Mouse (Mus musculus) CH12F3 (cell line): Measurements from ENCODE around the gene Nat9.

ENCODE experiments used
- in situ Hi-C: fragments of 300-500 bp; cut with MboI; formaldehyde crosslinking; loops from 2 replicates; pipeline ENCODE4 v1.14.3; 2020; ENCODE audit warnings: low sequenced_read_pairs

The Nat9 gene

DNA sequence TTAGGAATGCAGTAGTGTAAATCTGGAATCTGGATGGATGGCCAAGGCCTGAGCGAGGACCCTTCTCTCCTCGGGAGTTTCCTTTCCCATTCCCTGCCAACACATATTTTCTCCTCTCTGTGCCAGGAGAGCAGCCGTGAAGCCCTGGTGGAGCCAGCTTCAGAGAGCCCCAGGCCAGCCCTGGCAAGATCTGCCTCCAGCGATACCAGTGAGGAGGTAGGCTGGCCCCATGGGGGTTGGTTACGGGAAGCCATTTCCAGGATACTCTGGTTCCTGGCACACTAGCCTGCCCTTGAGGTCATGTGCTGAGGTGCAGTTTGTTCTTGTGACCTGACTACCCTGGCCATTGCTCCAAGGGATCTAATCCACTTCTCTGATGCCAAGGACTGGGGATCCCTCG lies 7.8 kb downstream of the Nat9 start:
- in situ Hi-C loops, result no loop called here

DNA sequence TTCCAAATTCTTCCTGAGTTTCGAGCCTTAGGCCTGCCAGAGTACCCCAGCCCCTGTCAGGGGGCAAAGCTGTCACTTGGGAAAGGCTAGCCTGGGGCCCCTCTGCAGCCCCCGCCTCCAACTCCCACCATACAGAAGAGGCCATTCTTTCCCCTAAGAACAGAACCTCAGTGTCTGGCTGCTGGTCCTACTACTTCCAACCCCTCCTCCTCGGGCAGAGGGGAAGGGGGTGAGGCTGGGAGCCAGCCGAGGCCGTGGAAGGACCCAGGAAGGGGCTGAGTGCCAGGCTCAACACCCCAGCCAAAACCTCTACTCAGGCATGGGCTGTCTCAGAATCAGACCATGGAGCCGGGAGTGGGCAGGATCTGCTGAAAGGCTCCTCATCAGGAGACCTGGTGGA lies 8.5 kb downstream of the Nat9 start:
- in situ Hi-C loops, result no loop called here

DNA sequence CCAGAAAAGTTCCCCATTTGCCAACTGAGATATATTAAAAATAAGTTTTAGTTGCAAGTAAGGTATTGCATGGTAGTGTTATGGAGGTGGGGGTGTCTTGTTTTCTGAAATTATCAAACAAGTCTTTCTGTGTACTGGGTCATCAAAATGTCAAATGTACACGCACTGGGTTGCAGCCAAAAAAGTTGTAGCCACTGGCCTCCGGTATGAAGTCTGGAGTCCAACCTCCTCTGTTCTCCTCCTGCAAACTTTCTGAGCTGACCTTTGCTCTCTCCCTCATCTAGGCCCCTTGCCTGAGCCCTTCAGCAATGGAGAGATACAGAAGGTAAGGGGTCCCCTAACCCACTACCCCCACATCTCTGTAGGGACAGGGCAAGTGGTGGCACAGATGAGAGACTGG lies 8.9 kb downstream of the Nat9 start:
- in situ Hi-C loops, result no loop called here

DNA sequence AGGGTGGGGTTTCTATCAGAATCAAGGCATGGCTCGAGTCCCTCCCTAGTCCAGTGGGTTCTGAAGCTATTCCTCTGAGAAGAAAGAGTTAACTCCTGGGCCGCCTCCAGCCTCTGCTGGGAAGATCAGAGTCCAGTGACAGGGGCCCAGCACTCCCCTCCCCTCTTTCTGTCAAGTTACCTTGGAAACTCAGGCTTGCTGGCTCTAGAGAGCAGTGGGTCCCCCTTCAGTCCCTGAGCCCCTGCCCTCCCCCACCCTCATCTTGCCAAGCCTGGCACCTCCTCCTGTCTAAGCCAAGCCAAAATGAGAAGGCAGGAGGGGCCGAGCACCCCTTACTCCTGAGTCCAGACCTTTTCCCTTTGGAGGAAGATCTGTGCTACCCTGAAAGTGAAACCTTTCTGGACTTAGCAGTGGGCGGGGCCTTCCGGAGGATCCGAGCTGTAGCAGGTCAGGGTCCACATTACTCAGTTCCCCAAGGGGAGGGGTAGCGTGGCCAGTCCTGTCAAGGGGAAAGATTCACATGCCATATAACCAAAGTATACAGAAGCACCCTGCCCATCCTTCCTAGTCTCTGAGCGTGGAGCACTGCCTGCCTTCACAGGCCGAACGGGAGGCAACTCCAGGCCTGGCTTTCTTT lies 10.0 kb downstream of the Nat9 start:
- in situ Hi-C loops, result no loop called here

DNA sequence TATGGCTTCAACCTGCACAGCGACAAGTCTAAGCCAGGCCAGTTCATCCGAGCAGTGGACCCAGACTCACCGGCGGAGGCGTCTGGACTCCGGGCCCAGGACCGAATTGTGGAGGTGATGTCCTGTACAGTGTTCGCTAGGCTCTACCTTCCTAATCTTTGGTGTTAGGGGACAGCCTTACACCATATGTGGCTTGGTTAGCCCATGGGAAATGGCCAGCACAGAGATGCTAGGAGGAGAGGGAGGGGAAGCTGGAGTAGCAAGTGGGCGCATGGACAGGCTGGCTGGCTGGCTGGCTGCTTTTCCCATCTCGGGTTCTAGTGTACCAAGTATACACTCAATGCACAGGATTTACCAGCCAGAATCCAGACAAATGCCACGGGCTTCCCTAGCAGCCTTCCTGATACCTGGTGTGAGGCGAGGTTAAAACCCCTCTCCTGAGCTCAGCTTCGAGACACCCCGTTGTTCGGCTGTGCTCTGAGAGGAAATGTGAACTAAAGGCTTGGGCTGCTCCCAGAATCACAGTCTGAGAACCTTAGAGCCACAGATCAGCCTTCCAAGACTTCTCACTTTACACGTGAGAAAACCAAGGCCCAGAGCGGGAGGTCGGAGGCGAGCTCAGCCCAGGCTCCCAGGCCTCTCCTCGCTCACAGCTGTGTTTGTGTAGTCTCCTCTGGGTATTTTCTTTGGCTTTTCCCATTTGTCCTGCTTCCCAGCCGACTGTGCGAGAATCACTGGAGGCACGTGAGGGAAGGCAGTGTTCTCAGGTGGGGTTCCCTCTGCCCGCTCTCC lies 11.1 kb downstream of the Nat9 start:
- in situ Hi-C loops, result no loop called here

DNA sequence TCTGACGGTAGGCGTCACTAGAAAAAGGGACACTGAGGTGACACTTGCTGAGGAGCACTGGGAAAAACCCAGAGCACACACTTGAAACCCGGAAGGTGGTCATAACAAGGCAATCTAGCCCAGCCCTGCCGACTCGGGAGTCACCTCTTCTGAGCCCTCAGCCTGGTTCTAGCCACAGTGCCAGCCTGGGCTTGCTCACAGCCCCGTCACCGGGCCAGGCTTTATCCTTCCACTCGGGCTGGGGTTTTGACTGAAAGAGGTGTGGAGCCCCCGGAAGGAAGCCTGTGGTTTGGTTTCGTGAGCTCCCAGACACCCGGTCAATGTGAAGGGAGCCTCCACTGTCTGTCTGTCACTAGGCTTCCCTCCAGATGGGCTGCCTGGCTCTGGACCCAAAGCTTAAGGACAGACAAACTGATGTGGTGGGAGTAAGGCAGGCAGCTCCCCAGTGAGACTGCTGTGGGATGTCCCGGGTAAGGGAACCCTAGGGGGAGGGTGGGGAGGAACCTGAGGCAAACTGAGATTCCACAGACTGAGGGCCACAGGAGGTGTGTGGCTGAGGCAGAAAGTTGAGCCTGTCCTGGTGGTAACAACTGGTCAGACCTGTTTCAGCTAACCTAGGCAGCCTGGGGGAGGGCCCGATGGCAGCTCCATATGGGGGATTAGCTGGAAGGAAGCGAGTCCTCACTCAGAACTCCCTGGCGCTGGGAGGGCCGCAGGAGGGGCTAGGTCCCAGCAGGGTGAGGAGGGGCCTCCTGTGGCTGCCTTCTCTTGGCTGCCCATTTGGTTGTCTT lies 13.9 kb downstream of the Nat9 start:
- in situ Hi-C loops, result no loop called here

DNA sequence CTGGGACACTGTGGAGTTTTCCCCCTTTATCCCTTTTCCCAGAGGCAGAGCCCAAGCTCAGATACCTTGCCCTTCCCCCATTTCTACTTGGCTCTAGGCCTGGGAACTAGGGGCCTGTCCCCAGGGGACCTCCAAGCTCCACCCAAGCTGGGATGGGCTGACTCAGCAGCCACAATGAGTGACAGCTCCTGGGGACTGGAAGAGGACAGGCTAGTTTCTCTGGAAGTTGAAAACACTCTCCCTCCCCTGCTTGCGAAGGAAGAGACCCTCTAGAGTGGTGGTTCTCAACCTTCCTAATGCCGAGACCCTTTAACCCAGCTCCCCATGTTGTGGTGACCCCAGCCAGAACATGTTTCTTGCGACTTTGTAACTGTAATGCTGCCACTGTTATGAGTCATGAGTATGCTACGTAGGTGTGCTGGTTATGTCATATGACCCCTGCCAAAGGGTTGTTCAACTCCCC lies 14.8 kb downstream of the Nat9 start:
- in situ Hi-C loops, result no loop called here

DNA sequence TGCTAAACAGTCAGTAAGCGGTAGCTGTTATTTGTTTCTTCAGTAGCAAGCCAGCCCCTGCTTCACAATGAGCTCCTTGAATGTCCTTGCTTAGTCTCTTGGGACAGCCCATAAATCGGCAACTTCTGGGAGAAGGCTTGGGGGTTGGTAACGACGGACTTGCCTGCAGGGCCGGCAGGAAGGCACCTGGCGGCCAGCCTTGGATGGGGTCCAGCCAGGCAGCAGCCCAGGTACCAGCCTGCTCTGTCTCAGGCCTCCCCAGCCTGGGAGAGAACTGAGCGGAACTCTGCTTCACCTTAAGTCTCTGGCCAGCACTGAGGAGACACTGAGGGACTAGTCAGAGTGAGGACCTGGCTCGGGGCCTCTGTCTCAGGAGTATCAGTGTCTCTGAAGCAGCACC lies 16.5 kb downstream of the Nat9 start:
- in situ Hi-C loops, result no loop called here

DNA sequence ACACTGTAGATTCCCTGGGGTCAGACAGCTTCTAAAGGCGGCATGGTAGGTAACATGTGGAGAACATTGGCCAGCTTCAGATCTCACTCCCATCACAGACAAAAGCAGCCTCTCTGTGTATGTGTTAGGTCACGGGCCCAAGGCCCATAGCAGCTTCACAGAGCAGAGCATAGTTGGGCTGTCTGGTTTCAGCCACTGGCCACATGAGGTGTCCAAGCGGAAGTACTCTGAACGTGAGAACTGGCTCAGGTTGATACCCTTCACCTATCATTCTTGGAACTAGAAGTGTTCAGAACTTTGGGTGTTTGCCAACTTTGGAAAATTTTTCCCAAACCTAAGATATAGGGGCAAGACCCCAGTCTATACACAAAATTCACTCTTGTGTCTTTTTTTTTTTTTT lies 18.2 kb downstream of the Nat9 start:
- in situ Hi-C loops, result no loop called here

DNA sequence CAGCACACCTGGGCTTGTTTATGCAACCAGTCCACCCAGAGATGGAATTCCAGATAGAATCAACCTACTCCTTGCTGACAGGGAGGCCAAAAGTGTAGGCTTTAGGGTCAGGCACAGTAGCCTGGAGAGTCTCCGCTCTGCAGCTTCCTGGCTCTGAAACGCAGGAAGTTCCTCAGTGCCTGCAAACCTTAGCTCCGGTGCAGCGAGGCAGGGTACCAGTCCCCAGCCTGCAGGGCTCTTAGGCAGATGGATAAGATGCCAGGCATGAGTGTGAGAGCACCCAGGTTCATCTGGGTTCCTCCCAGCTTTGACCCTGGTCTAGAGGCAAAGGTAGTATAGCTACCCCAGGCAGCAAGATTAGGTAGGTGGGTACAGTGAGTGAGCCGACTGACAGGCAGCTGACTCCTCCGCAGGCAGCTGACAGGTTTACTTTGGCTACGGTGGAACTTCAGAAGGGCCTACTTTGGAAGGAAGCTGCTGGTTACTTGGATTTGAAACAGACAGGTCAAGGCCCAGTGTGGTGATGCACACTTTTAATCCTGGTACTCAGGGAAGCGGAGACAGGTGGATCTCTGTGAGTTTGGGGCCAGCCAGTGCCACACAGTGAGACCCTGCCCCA lies 19.9 kb downstream of the Nat9 start:
- in situ Hi-C loops, result no loop called here

DNA sequence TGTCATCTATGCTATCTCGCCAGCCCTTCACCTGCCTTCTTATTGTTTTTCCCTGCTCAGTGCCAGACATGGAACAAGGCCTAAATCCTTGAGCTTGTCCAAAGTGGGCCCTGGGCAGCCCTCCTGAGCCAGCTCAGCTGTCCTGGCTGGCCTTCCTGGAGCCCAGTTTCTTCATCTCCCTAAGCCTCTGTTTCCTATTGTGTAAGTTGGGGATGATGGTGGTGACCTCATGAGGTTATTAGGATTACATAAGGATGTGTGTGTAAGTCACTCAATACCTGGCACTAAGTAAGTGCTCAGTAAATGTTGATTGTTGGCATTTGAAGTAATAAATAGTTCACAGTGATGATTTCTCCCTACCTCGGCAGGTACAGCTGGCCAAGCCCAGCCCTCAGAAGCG lies 20.9 kb downstream of the Nat9 start:
- in situ Hi-C loops, result no loop called here

DNA sequence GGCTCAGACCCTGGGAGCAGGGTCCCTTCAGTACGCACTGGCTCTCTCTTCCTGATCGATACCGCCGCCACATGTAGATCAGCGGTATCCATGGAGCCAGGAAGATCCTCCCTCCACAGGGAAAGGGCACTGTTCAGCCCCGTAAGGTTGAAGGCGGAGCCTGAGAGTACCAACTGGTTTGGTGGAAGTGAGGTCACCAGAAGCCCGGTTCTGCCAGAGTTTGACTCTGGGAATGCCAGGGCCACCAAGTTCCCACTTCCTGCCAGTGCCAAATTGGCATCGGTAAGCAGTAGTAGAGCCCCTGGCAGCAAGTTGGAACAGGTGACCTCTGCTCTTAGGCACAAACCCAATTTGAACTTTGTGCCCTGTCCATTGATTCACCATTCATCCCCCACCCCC lies 22.7 kb downstream of the Nat9 start:
- in situ Hi-C loops, result no loop called here

DNA sequence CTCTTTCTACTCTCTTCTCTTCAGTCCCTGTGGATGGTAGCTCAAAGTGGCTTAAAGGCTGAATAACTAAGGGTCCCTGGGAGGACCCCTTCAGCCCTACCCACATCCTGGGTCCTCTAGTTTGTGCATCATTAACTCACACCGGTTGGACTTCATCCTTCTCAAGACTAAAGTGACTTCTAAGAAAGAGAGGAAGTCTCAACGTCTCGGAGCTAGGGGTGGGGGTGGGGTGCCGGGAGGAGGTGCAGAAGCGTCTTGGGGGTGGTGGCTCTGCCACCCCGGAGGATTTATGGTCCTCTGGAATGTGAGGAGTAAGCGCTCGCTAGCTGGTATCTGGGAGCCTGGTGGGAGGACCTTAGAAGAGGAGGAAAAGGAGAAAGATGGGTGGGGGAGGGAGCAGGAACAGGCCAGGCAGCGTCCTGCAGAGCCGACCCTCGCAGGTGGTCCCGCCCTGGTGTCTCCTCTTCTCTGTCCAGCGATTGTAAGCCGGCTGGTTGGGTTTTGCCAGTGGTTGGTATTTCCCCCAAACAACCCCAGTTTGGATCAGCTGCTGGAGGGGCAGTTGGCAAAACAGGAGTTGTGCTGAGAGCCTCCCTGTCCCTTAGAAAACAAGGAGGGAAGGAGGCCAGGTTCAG lies 23.2 kb downstream of the Nat9 start:
- in situ Hi-C loops, result no loop called here

DNA sequence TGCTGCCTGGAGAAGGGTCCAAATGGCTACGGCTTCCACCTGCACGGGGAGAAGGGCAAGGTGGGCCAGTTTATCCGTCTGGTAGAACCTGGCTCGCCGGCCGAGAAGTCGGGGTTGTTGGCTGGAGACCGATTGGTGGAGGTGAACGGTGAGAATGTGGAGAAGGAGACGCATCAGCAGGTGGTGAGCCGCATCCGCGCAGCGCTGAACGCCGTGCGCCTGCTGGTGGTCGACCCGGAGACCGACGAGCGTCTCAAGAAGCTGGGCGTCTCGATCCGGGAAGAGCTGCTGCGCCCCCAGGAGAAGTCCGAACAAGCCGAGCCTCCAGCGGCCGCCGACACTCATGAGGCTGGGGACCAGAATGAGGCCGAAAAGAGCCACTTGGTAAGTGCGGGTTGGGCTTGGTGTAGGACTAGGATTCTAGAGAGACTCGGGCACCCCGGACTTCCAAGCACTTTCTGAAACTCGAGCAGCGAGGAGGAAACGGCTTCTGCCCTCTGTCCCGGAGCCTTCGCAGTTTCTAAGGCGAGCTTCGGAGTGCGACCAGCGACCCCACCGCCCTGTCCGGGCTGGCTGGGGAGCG lies 24.0 kb downstream of the Nat9 start:
- in situ Hi-C loops, result no loop called here

DNA sequence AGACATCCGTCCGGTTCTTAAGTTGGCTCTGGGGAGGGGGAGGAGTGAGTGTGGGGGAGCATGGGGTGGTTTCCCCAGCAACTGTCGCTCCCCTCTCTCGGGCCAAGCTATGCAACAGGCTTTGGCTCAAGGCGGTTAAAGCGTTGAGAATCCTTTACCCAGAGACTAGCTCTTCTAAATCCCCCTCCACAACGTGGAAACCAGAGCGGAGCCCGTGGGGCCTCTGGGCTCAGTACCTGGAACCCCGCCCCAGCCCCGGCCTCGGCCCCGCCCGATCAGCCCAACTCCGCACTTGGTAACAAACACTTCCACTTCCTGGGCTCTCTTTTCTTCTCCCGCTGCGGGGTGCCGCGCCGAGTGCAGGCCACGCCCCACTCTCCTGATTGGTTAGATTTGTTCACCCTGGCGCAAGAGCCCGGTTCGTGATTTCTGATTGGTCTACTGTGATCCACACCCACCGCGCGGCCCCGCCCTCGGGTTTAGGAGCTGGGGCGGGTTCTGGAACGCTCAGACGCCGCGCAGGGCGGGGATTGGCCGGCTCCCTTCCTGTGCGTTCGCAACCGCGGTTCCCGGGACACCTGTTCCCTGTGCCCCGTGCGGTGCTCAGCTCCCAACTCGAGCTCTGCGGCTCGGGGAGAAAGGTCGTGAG lies 24.7 kb downstream of the Nat9 start, which contains the start of gene Slc9a3r1:
TSS of gene Slc9a3r1 (plus strand) at position 510 of the 649 bp plus-strand sequence.
- in situ Hi-C loops, result no loop called here

DNA sequence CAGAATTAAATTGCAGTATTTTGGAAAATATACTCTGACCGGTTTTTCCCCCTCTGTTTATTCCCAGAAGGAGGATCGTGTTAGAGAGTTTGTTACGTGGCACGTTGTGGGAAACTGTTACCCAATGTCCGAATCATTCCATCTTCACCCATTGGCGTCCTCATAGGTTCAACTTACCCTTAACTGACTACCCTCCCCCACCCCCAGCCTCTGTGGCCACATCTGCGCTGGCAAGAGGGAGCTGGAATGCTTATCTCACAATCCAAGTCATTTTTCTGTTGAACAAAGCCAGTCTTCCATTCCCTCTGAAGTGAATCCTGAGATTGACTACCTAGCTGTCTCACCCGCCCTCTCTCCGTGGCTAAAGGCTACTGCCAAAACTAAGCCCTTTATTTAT lies 25.5 kb downstream of the Nat9 start:
- in situ Hi-C loops, result no loop called here

DNA sequence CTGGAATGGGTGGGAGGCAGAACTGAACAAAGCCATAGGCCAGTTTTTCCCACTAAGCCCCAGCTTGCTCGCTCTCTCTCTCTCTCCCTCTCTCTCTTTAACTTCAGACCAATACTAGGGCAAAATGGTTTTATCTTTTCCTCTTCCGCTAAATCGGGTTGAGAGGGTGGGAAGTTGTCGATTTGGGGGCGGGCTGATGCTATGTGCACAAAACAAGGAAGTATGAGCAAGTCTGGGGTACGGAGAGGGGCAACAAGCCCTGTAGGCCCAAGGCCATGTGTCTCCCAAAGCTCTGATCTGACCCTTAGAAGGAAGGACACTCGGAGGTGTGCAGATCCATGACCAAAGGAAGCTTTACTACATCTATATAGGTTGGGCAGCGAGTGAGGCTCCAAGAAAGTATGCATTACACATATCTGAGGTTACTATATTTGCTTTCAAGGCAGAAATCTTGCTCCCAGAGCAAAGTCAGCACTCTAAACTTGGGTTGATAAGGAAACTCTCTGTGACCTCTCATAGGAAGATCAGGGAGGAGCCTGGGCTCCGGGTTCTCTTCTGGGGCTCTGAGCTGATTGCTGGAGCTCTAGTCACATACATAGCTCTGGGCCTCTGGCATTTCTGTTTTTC lies 26.0 kb downstream of the Nat9 start:
- in situ Hi-C loops, result no loop called here

DNA sequence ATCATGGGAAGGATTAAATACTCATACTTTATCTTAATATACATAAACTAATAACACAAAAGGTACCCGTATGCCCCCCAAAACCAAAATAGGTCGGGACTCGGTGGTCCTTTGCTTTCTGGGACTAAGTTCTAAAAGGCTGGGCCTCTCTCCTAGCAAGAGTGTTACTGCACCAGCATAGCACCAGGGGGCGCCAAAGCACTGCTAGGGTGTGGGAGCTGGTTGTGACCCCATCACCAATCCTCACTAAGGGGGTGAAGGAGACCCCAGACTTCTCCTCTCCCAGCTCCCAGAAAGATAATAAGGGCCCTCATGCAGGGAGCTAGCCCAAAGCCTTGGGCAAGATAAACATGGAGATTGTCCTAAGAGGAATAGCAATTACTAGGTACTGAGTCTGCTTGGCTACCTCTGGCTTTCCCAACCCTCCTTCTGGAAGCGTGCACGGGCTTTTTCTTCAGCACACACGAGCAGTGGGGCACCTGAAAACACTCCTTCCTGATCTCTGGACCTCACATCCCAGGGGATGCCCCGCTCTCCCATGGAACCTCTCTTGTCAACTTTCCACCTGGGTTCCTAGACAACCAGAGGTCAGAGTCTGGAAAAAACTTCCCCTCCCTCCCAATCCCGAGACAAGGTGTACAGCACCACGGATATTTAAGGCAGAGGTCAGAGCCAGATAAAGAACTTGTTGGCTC lies 26.6 kb downstream of the Nat9 start:
- in situ Hi-C loops, result no loop called here
